Mouse (Mus musculus) ES-CJ7 (cell line): ENCODE results near the gene Igll1.

ENCODE experiments used
- DNase-seq: peaks from one replicate; pipeline ENCODE4 v3.0.0; 2011; ENCODE audit warnings: low read depth, low spot score

Gene Igll1

DNA sequence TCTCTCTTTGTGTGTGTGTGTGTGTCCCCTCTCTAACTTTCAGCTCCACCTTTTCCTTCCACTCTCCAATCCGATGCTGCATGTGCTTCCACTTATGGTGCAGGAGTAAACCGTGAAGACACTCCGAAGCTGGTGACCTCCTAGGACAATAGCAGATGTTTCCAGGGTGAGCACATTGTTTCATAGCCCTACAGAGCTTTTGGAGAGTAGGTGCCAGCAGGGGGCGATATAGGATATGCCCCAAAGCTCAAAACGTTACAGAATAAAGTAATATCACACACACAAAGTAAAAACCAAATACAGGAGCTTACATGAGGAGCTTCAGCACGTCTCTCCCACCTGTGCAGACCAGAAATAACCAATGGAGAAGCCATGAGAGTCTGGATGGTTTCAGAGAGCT, 8.9 kb downstream of the Igll1 start:
- DNase-seq: peak; percentile 79

DNA sequence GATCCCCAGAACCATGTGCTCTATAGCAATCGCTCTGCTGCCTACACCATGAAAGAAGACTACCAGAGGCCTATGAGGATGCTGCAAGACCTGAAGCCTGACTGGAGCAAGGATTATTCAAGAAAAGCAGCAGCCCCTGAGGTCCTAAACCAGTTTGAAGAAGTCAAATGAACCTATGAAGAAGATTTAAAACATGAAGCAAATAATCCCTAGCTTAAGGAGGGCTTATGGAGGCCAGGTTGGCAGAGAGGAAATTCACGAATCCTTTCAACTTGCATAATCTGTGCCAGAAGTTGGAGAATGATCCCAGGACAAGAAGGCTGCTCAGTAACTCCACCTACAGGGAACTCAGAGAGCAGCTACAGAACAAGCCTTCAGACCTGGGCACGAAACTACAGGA, 11.4 kb downstream of the Igll1 start:
- no peak for DNase-seq

DNA sequence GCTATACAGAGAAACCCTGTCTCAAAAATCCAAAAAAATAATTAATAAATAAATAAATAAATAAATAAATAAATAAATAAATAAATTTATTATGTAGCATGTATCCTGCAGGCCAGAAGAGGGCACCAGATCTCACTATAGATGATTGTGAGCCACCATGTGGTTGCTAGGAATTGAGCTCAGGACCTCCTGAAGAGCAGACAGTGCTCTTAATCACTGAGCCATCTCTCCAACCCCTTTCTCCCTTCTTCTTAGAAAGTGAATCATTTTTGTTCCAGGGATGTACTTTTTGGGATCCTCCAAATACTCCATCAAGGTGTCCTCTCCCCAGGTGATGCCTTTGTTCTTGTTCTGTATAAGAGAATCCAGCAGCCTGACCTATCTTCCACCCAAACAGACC, 14.6 kb downstream of the Igll1 start:
- peak; percentile 48 for DNase-seq

DNA sequence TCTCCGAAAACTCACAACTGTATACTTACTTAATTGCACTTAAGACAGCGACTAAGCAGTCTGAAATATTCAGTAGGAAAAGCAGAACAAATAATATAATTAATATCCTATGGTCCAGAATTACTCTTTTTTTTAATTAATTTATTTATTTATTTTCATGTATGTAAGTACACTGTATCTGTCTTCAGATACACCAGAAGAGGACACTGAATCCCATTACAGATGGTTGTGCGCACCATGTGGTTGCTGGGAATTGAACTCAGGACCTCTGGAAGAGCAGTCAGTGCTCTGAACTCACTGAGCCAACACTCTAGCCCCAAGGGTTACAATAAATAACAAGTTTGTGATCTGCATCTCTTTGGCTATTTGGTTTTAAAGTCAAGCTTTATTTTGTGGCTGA, 34.1 kb downstream of the Igll1 start:
- DNase-seq: no peak

DNA sequence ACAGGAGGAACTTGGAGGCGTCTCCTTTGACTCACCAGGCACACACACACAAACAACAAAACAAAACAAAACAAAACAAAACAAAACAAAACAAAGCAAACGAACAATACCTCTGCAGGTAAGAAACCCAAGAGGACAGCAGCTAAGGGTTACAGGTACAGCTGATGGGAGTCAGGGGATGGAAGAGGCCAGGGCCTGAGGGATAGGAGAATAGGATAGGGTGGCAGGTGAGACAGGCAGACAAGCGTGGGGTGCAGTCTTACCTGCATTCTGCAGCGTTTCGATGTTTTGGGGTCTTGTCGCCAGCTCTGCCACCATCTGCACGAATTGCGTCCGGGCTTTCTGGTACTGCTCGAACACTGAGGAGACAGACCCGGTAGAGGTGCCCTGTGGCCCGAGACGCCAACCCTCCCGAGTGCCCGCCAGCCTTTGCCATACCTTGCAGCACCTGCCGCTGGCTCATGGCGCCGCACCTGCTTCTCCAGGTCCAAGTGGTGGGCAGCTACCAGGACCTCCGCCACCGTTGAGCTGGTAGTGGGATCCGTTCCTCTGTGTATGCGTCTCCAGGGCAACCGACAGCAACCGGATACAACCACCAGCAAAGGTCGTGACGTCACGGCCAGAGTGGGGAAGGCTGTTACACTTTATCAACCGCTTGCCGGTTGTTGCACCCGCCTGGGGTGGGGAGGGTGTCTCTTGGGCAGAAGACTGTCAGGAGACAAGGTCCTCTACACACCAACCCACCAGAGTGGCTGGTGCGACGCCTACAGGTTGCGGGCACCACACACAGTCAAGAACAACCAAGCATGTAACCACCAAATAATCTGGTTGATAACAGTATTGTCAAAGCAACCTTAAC, 34.8 kb downstream of the Igll1 start, which contains the start of gene Spag6l:
Spag6l (minus strand) TSS at position 700 of the 859 bp plus-strand sequence.
- peak; percentile 63 for DNase-seq

DNA sequence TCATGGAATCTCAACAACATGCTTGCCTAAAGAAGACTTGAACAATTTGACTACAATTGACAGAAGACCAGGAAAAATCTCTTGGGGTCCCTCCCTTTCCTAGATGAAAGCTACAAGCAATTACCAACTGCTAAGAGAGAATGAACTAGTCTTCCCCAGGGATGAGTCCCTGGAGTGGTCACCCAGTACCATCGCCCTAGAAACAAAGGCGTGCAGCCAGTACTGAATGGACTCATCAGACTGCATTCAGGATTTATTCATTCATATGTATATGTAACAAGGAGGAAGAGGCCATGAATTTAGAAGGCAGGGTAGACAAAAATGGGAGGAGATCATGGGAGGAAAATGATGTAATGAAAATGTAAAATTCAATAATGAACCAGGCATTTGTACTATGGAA, 37.6 kb downstream of the Igll1 start:
- no peak for DNase-seq

DNA sequence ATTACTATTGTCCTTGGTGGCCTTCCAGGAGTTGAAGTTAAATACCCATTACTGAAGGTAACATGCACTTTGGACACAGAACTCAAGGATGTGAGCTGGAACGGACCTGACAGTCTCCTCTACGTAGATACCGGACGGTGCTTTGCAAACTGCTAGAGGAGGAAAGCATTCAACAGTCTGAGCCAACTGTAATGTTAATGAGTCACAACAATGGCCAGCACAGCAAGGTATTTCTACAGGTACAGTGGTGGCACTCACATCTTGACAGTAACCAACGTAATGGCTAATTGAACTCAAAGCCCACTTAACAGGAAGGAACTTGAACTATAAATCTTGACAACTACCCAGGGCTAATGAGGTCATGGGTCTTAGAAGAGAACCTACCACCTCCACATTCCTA, 38.3 kb downstream of the Igll1 start:
- DNase-seq: peak; percentile 84
